Mouse (Mus musculus): ENCODE measurements at regions not wholly inside any gene's neighbourhood (a gene's known extent, or its start where the extent isn't known, plus 50 kb on each side); places are given as distances from the start of the nearest gene placed in this dataset.

- no peak for TF ChIP-seq POLR2A (IDR thresholded peaks at IDR 0.05; ENCODE audit: control insufficient read depth, extremely low read depth, insufficient read depth, low read length, poor library complexity)
- TF ChIP-seq CTCF (IDR thresholded peaks at IDR 0.05; ENCODE audit: borderline replicate concordance, control insufficient read depth, extremely low read depth, insufficient read depth, low read length, poor library complexity): no peak
These were observed 180.5 kb upstream of the Igsf21 start for GRCm38 (mm10) chr4:140427039-140427438.
